Comparison of ENCODE assay signal across 8 mouse cellular contexts in genomic region chr19:55316109-55316714, GRCm38 (mm10). TPM values are rescaled to one million over a fixed set of nuclear protein-coding genes. Genes with fewer than 3 reads are reported as not detected.
DNase-seq lines count a peak whose midpoint lies in the region; ATAC-seq and TF ChIP-seq lines count a peak whose summit lies in the region.

Vti1a (plus strand) TSS chr19:55316295.

- H3K36me3 ChIP-seq in kidney, embryonic 14.5 days (ENCODE audit: control insufficient read depth, insufficient read depth, low read length): peaks cover 20% of the 10 kb centered on the region
- H3K36me3 ChIP-seq in limb, embryonic 15.5 days: peaks cover 16% of the 10 kb centered on the region

- H3K9me3 ChIP-seq in kidney, embryonic 14.5 days (ENCODE audit: control insufficient read depth, low read length): no peaks in the 10 kb centered on the region
- no peaks in the 10 kb centered on the region for H3K9me3 ChIP-seq in limb, embryonic 15.5 days

- DNase-seq in A20 (ENCODE audit: low read depth, low spot score): peak; percentile 96
- peak; percentile 74 to 84 for DNase-seq in heart, adult 9 months (ENCODE audit: low spot score in 2 of 2)
- DNase-seq in monocyte, adult 2 months (ENCODE audit: low read depth in 1 of 2, low spot score in 2 of 2): peak; percentile 60 to 73
- DNase-seq in spleen, postnatal 36 days (ENCODE audit: low spot score in 2 of 2): peak; percentile 75 to 81

- no peak for TF ChIP-seq CTCF in bone marrow macrophage, adult 2 months (IDR thresholded peaks at IDR 0.05; ENCODE audit: low read depth, low read length)
- TF ChIP-seq CTCF in embryonic fibroblast, embryonic 13.5 days (IDR thresholded peaks at IDR 0.05; ENCODE audit: borderline replicate concordance, insufficient read depth, low read length): no peak

- TF ChIP-seq POLR2A in bone marrow macrophage, adult 2 months (IDR thresholded peaks at IDR 0.05; ENCODE audit: borderline replicate concordance, low read depth, low read length): no peak
- peak; percentile 60; the same call in 1 of the 2 replicates for TF ChIP-seq POLR2A in embryonic fibroblast, embryonic 13.5 days (IDR thresholded peaks at IDR 0.05; ENCODE audit: low read depth, low read length)

- H3K4me3 ChIP-seq in bone marrow macrophage, adult 2 months (ENCODE audit: insufficient read depth, low read length): peak within 1 kb of the TSS; percentile 90
- H3K4me3 ChIP-seq in embryonic fibroblast, embryonic 13.5 days (ENCODE audit: insufficient read depth, low read length): peak within 1 kb of the TSS; percentile 78
- H3K4me3 ChIP-seq in kidney, embryonic 14.5 days (ENCODE audit: low read length): peak within 1 kb of the TSS; percentile 92
- peak within 1 kb of the TSS; percentile 86 for H3K4me3 ChIP-seq in limb, embryonic 15.5 days

- H3K27ac ChIP-seq in bone marrow macrophage, adult 2 months (ENCODE audit: insufficient read depth, low read depth, low read length): peak within 1 kb of the TSS; percentile 89
- H3K27ac ChIP-seq in embryonic fibroblast, embryonic 13.5 days (ENCODE audit: insufficient read depth, low read length): peak within 1 kb of the TSS; percentile 60
- peak within 1 kb of the TSS; percentile 85 for H3K27ac ChIP-seq in kidney, embryonic 14.5 days (ENCODE audit: low read depth, low read length)
- peak within 1 kb of the TSS; percentile 91 for H3K27ac ChIP-seq in limb, embryonic 15.5 days

- H3K4me1 ChIP-seq in bone marrow macrophage, adult 2 months (ENCODE audit: control insufficient read depth, insufficient read depth, low read length): peaks cover 37% of the 10 kb centered on the region
- peaks cover 5% of the 10 kb centered on the region; the same call in 1 of the 2 replicates for H3K4me1 ChIP-seq in embryonic fibroblast, embryonic 13.5 days (ENCODE audit: control insufficient read depth, insufficient read depth, low read length)
- peaks cover 16% of the 10 kb centered on the region; the same call in 1 of the 2 replicates for H3K4me1 ChIP-seq in kidney, embryonic 14.5 days (ENCODE audit: control insufficient read depth, insufficient read depth, low read length)
- peaks cover 18% of the 10 kb centered on the region for H3K4me1 ChIP-seq in limb, embryonic 15.5 days

- H3K4me2 ChIP-seq in kidney, embryonic 14.5 days (replicated peaks; ENCODE audit: low read depth, low read length): peak within 1 kb of the TSS; percentile 89
- H3K4me2 ChIP-seq in limb, embryonic 15.5 days: peak within 1 kb of the TSS; percentile 77

- peak within 1 kb of the TSS; percentile 87 for H3K9ac ChIP-seq in kidney, embryonic 14.5 days (ENCODE audit: low read depth, low read length)
- peak within 1 kb of the TSS; percentile 78 for H3K9ac ChIP-seq in limb, embryonic 15.5 days

- under 1% methylated on average over 45 of the region's 48 CpGs for WGBS in kidney, embryonic 14.5 days
- WGBS in limb, embryonic 15.5 days: under 1% methylated on average over 48 of the region's 48 CpGs

- no peaks in the 10 kb centered on the region for H3K27me3 ChIP-seq in kidney, embryonic 14.5 days (ENCODE audit: control insufficient read depth, insufficient read depth, low read length)
- H3K27me3 ChIP-seq in limb, embryonic 15.5 days: no peaks in the 10 kb centered on the region

- peak; percentile 95 for ATAC-seq in kidney, embryonic 14.5 days (ENCODE audit: low FRiP score, low TSS enrichment)
- ATAC-seq in limb, embryonic 15.5 days (ENCODE audit: insufficient number of reproducible peaks, low FRiP score, low TSS enrichment, low read depth): peak; percentile 78

RNA-seq across cellular contexts. Expression of gene Vti1a, which starts in this region (rescaled TPM):
- polyA plus RNA-seq in bone marrow macrophage, adult 2 months (2012; ENCODE audit: insufficient read depth, insufficient read length, missing spikeins): 29.8 and 31.7 TPM in 2 replicates
- polyA plus RNA-seq in embryonic fibroblast, embryonic 13.5 days (2011; ENCODE audit: insufficient read length, low read depth, missing spikeins): 20.9 and 22.6 TPM in 2 replicates
- polyA plus RNA-seq in kidney, embryonic 14.5 days (2014; fragmentation: Nextera tagmentation; extraction: Ambion mirVana): 17.0 and 25.7 TPM in 2 replicates
- 26.4 and 27.7 TPM in 2 replicates for polyA plus RNA-seq in limb, embryonic 15.5 days (2015; fragmentation: Nextera tagmentation; extraction: Ambion mirVana)

Comparison
In these comparisons a context has a peak if more than half of its experiments do, and no peak if none do; other contexts are left out.
1. Peak in every context shown above with its lines: DNase-seq, ATAC-seq, H3K4me3 ChIP-seq and H3K27ac ChIP-seq.